Mouse (Mus musculus): Measurements from ENCODE around the gene Porcn. TPM values are rescaled to one million over a fixed set of nuclear protein-coding genes. Genes with fewer than 3 reads are reported as not detected.

The Porcn gene
- total and polyA plus RNA-seq, 3 experiments = 0.64 TPM; not detected in 2

- Histone ChIP-seq H3K36me3 (replicated peaks in 1 of 2; ENCODE audit: control insufficient read depth in 1 of 2, insufficient read depth in 1 of 2, low read length in 1 of 2) (peaks cover 2 to 18% of the 10 kb centered on the region in 2 experiments), H3K9ac (ENCODE audit: insufficient read depth, low read depth) (peak within 1 kb of the TSS; percentile 80), H3K9me3 (replicated peaks; ENCODE audit: low read length) (no peaks in the 10 kb centered on the region), H3K4me3 (replicated peaks in 1 of 3; ENCODE audit: low read depth in 2 of 3, low read length in 2 of 3, poor library complexity in 1 of 3) (peak within 1 kb of the TSS; percentile 72 to 90 (median 87)), H3K27ac (ENCODE audit: insufficient read depth, low read depth) (peak within 1 kb of the TSS; percentile 51; the same call in 1 of the 2 replicates), H3K4me2 (ENCODE audit: insufficient read depth, low read depth, poor library complexity, severe bottlenecking) (peak within 1 kb of the TSS; percentile 84), H3K27me3 (replicated peaks) (no peaks in the 10 kb centered on the region), H3K4me1 (ENCODE audit: control insufficient read depth in 1 of 2, insufficient read depth in 2 of 2) (peaks cover 0 to 7% of the 10 kb centered on the region in 2 experiments; a peak in 2 of 4 replicates), H3K79me2 (replicated peaks; ENCODE audit: control insufficient read depth, extremely low read depth, insufficient read depth, poor library complexity, severe bottlenecking) (0 out of 2 replicates have a peak, but pooled peaks cover 12% of the 10 kb centered on the region)
- in situ Hi-C loops (cut with MboI; ENCODE audit: low pct_ligation_motif_present, low pct_unique_long_range_greater_than_20kb, low sequenced_read_pairs) (no loop called here), dilution Hi-C loops (cut with MboI; ENCODE audit: extremely low pct_ligation_motif_present, extremely low pct_unique_long_range_greater_than_20kb, low sequenced_read_pairs) (no loop called here)
- DNase-seq (ENCODE audit: extremely low read depth) = peak; percentile 89
- TF ChIP-seq MAZ (IDR thresholded peaks at IDR 0.05; ENCODE audit: low read depth, low read length) = no peak
- TF ChIP-seq CHD1 (IDR thresholded peaks at IDR 0.05; ENCODE audit: low read depth, low read length) = no peak
- TF ChIP-seq TBP (conservative IDR thresholded peaks at IDR 0.05; ENCODE audit: low read depth, low read length) = peak; percentile 35; the same call in 1 of the 2 replicates
- peak; percentile 53; the same call in 1 of the 2 replicates for TF ChIP-seq GABPA (IDR thresholded peaks at IDR 0.05; ENCODE audit: insufficient replicate concordance, low read depth, low read length)
- peak; percentile 66; the same call in 1 of the 2 replicates for TF ChIP-seq MYC (IDR thresholded peaks at IDR 0.05; ENCODE audit: low read depth, low read length)
- no peak for TF ChIP-seq USF2 (conservative IDR thresholded peaks at IDR 0.05; ENCODE audit: low read depth, low read length)
- peak; percentile 69; the same call in 1 of the 2 replicates for TF ChIP-seq MAX (IDR thresholded peaks at IDR 0.05; ENCODE audit: low read length)
- TF ChIP-seq POLR2AphosphoS2 (IDR thresholded peaks at IDR 0.05; ENCODE audit: low read depth, low read length) = no peak
- TF ChIP-seq USF1 (IDR thresholded peaks at IDR 0.05; ENCODE audit: low read depth, low read length) = no peak
- no peak for TF ChIP-seq JUN (IDR thresholded peaks at IDR 0.05; ENCODE audit: insufficient read depth, low read depth, low read length)
- TF ChIP-seq ZMIZ1 (IDR thresholded peaks at IDR 0.05; ENCODE audit: low read depth, low read length) = peak; percentile 57; the same call in 1 of the 2 replicates
- peak; percentile 90 for TF ChIP-seq HCFC1 (IDR thresholded peaks at IDR 0.05; ENCODE audit: low read depth, low read length)
- peak; percentile 62 for TF ChIP-seq POLR2A (IDR thresholded peaks at IDR 0.05; ENCODE audit: low read depth, low read length)
- peak; percentile 35; the same call in 1 of the 2 replicates for TF ChIP-seq ELF1 (IDR thresholded peaks at IDR 0.05; ENCODE audit: low read depth, low read length)
- peak; percentile 78; the same call in 1 of the 2 replicates for TF ChIP-seq KAT2A (IDR thresholded peaks at IDR 0.05; ENCODE audit: insufficient replicate concordance, low read length)
- TF ChIP-seq RAD21 (IDR thresholded peaks at IDR 0.05; ENCODE audit: low read depth, low read length) = no peak
- peak; percentile 63 for TF ChIP-seq MXI1 (IDR thresholded peaks at IDR 0.05; ENCODE audit: low read depth, low read length)
- TF ChIP-seq NRF1 (IDR thresholded peaks at IDR 0.05; ENCODE audit: low read depth, low read length) = no peak
- no peak for TF ChIP-seq UBTF (IDR thresholded peaks at IDR 0.05; ENCODE audit: low read depth, low read length)
- TF ChIP-seq PAX5 (IDR thresholded peaks at IDR 0.05; ENCODE audit: low read length) = no peak
- TF ChIP-seq JUND (conservative IDR thresholded peaks at IDR 0.05; ENCODE audit: low read depth, low read length) = no peak
- no peak for TF ChIP-seq SMC3 (IDR thresholded peaks at IDR 0.05; ENCODE audit: low read depth, low read length)
- TF ChIP-seq NELFE (IDR thresholded peaks at IDR 0.05; ENCODE audit: low read depth, low read length) = peak; percentile 66
- no peak for TF ChIP-seq MAFK (IDR thresholded peaks at IDR 0.05; ENCODE audit: insufficient replicate concordance, low read length)
- TF ChIP-seq CTCF (conservative IDR thresholded peaks at IDR 0.05 in 1 of 2, IDR thresholded peaks at IDR 0.05 in 1 of 2; ENCODE audit: low read depth in 2 of 2, low read length in 2 of 2) = no peak
- TF ChIP-seq ZNF384 (IDR thresholded peaks at IDR 0.05; ENCODE audit: low read depth, low read length) = no peak
- peak; percentile 36; the same call in 1 of the 2 replicates for TF ChIP-seq TCF12 (IDR thresholded peaks at IDR 0.05; ENCODE audit: low read depth, low read length)
- no peak for TF ChIP-seq ZC3H11A (IDR thresholded peaks at IDR 0.05; ENCODE audit: low read depth, low read length)
- 0 out of 2 replicates have a peak, but pooled peaks have one; percentile 38 for TF ChIP-seq E2F4 (IDR thresholded peaks at IDR 0.05; ENCODE audit: insufficient replicate concordance, low read depth, low read length)
- TF ChIP-seq IRF4 (IDR thresholded peaks at IDR 0.05; ENCODE audit: low read depth, low read length) = peak; percentile 18
- TF ChIP-seq EP300 (IDR thresholded peaks at IDR 0.05; ENCODE audit: low read length) = no peak
- TF ChIP-seq SIN3A (IDR thresholded peaks at IDR 0.05; ENCODE audit: low read length) = no peak
- no peak for TF ChIP-seq CHD2 (IDR thresholded peaks at IDR 0.05; ENCODE audit: low read length)
- TF ChIP-seq ETS1 (conservative IDR thresholded peaks at IDR 0.05; ENCODE audit: low read depth, low read length) = 0 out of 2 replicates have a peak, but pooled peaks have one; percentile 11
- no peak for TF ChIP-seq BHLHE40 (IDR thresholded peaks at IDR 0.05; ENCODE audit: low read depth, low read length)
- 0 out of 2 replicates have a peak, but pooled peaks have one; percentile 36 for TF ChIP-seq MEF2A (IDR thresholded peaks at IDR 0.05; ENCODE audit: borderline replicate concordance, low read depth, low read length)
- TF ChIP-seq RCOR1 (conservative IDR thresholded peaks at IDR 0.05; ENCODE audit: low read depth, low read length) = no peak
Observed at GRCm38 (mm10) chrX:8252334-8253285, 46.3 kb upstream of the Porcn start, which contains the start of gene Ftsj1. Gene Ftsj1, minus strand, starts transcription at chrX:8252406.

All from CH12.LX (cell line).